Comparison of ENCODE assay signal across 8 mouse cellular contexts in the genomic region with DNA sequence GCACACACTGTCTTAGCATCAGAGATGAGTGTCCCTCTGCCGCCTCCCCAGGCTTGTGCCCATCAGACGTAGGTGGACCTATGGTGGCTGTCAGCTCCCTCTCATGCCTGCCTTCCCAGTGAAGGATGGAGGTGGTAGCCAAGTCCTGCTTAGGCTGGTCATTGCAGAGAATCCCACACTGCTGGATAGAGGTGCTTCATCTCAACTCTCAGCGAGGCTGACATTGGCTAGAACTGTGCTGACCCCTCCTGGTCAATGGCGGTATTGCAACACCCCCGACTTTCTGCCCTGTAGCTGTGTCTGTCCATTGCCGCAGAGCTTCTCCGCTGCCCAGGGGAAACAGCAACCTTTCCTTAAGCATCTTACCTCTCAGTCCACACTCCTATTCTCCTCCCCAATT. TPM values are rescaled to one million over a fixed set of nuclear protein-coding genes. Genes with fewer than 3 reads are reported as not detected.
DNase-seq lines count a peak whose midpoint lies in the region; ATAC-seq lines count a peak whose summit lies in the region.

No protein-coding gene starts in this region.

- WGBS in hindbrain, embryonic 16.5 days, result 14% methylated on average over 7 of the region's 7 CpGs

- peak; percentile 93 for DNase-seq in NIH3T3 (ENCODE audit: low read depth)
- DNase-seq in cerebellum, adult 9-10 months, result peak; percentile 97
- peak; percentile 77 to 95 for DNase-seq in frontal cortex, postnatal 14 days (ENCODE audit: low spot score in 2 of 2)
- DNase-seq in left cerebral cortex, adult 11 months (ENCODE audit: low spot score), result peak; percentile 83
- peak; percentile 87 for DNase-seq in right cerebral cortex, adult 18-20 months
- DNase-seq in urinary bladder, adult 2 months (ENCODE audit: low spot score), result peak; percentile 93

- H3K9me3 ChIP-seq in hindbrain, embryonic 16.5 days (ENCODE audit: control insufficient read depth, low read length), result no peaks in the 10 kb centered on the region
- no peaks in the 10 kb centered on the region for H3K9me3 ChIP-seq in megakaryocyte, embryonic 14.5 days

- ATAC-seq in hindbrain, embryonic 16.5 days, result peak; percentile 76

- H3K4me2 ChIP-seq in hindbrain, embryonic 16.5 days (ENCODE audit: low read length), result no peak overlapping the region

- no peaks in the 10 kb centered on the region for H3K36me3 ChIP-seq in hindbrain, embryonic 16.5 days (ENCODE audit: control insufficient read depth, insufficient read depth, low read length)
- no peaks in the 10 kb centered on the region for H3K36me3 ChIP-seq in megakaryocyte, embryonic 14.5 days (replicated peaks; ENCODE audit: low read length)

- no peak overlapping the region for H3K4me3 ChIP-seq in hindbrain, embryonic 16.5 days (ENCODE audit: low read length)
- H3K4me3 ChIP-seq in megakaryocyte, embryonic 14.5 days (replicated peaks), result peak overlapping the region; percentile 42

- peaks cover 14% of the 10 kb centered on the region for H3K4me1 ChIP-seq in hindbrain, embryonic 16.5 days (ENCODE audit: control insufficient read depth, insufficient read depth, low read depth, low read length)
- H3K4me1 ChIP-seq in megakaryocyte, embryonic 14.5 days, result peaks cover 4% of the 10 kb centered on the region; the same call in 1 of the 2 replicates

- peaks cover 4% of the 10 kb centered on the region for H3K27me3 ChIP-seq in hindbrain, embryonic 16.5 days (replicated peaks; ENCODE audit: control insufficient read depth, insufficient read depth, low read length)
- H3K27me3 ChIP-seq in megakaryocyte, embryonic 14.5 days (replicated peaks), result peaks cover 97% of the 10 kb centered on the region

- no peak overlapping the region for H3K9ac ChIP-seq in hindbrain, embryonic 16.5 days (ENCODE audit: low read depth, low read length)

- H3K27ac ChIP-seq in hindbrain, embryonic 16.5 days (ENCODE audit: low read depth, low read length), result no peak overlapping the region

RNA-seq across cellular contexts. Expression of gene Pef1, which starts 15.1 kb away (rescaled TPM):
- polyA plus RNA-seq in hindbrain, embryonic 16.5 days (2015; fragmentation: Nextera tagmentation; extraction: Ambion mirVana), result 69.0 and 71.3 TPM in 2 replicates
- polyA plus RNA-seq in megakaryocyte, embryonic 14.5 days (2012; ENCODE audit: insufficient read depth, low replicate concordance), result 27.1 and 33.9 TPM in 2 replicates
- 73.2 and 82.1 TPM in 2 replicates for polyA plus RNA-seq in urinary bladder, adult 2 months (2012; rRNA removed)

RNA-seq across cellular contexts. Expression of gene Col16a1, which starts 39.7 kb away (rescaled TPM):
- 11.8 and 16.2 TPM in 2 replicates for polyA plus RNA-seq in hindbrain, embryonic 16.5 days (2015; fragmentation: Nextera tagmentation; extraction: Ambion mirVana)
- polyA plus RNA-seq in megakaryocyte, embryonic 14.5 days (2012; ENCODE audit: insufficient read depth, low replicate concordance), result 5.1 and 5.5 TPM in 2 replicates
- polyA plus RNA-seq in urinary bladder, adult 2 months (2012; rRNA removed), result 97.7 and 118 TPM in 2 replicates

RNA-seq across cellular contexts. Expression of gene Hcrtr1, which starts 51.9 kb away (rescaled TPM):
- 5.7 and 8.6 TPM in 2 replicates for polyA plus RNA-seq in hindbrain, embryonic 16.5 days (2015; fragmentation: Nextera tagmentation; extraction: Ambion mirVana)
- polyA plus RNA-seq in megakaryocyte, embryonic 14.5 days (2012; ENCODE audit: insufficient read depth, low replicate concordance), result not detected in 2 replicates
- polyA plus RNA-seq in urinary bladder, adult 2 months (2012; rRNA removed), result 18.8 and 20.0 TPM in 2 replicates
